Mouse (Mus musculus) CD4-positive, CD25-positive, alpha-beta regulatory T cell, adult 4 months (primary cell): ENCODE data around the gene Cldn15. TPM values are rescaled to one million over a fixed set of nuclear protein-coding genes. Genes with fewer than 3 reads are reported as not detected.

ENCODE experiments used
- ATAC-seq: one replicate; pipeline ENCODE4 v1.8.0; 2017
- polyA plus RNA-seq, 2 experiments: library from polyadenylated mRNA; unstranded; fragments of 100-300 nt; shearing (Covaris generic); gene quantifications; one replicate each; pipeline ENCODE4 v1.2.1; 2017

Cldn15 gene
- polyA plus RNA-seq, 2 experiments from 2014 or later = 0.34 TPM; not detected in 1

DNA sequence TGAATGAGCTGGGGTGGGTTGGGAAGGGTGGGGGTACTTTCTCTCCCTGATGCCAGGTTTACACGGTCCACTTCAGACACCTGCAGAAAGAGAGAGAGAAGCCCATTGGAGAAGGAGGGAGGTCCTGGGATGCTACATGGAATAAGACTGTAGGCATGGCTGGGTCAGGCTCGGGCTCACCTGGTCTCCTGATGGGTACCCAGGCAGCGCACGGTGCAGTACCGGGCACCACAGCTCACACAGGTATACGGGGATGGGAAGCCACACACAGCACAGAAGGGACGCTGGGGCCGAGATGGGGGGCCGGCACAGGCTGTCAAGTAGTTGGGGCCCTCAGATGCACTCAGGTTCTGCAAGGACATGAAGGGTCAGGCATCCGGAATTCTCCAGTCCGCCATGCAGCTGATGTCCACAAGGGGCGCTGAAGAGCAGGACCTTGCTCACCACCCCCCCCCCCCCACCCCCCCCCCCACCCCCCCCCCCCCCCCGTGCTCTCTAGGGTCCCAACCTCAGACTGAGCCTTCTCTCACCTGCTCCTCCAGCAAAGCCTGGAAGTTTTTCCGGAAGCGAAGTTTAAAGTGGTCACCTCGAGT lies 16.0 kb downstream of the Cldn15 start:
- ATAC-seq = no peak

DNA sequence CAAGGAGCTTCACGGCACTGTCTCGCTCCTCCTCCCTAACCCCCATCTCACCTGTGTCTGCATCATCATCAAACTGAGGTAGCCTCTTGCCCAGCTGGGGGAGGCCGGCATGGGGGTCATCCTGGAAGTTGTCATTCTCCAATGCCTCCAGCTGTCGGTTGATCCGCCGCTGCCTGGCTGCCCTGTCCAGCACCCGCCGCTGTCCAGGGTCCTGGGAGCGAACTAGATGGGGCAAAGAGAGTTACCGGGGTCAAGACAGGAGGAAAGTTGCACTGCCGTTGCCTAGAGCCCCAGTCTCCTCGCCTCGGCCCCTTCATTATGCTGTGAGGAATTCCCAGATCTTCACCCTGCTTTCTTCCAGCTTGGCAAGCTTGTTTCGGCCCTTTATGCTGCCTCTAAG lies 18.4 kb downstream of the Cldn15 start:
- ATAC-seq = no peak

GRCm38 (mm10) chr5:136986695-136987137 lies 20.3 kb downstream of the Cldn15 start, which contains the start of gene Plod3:
Gene Plod3, plus strand, starts transcription at chr5:136987019.
- ATAC-seq = peak; percentile 98

DNA sequence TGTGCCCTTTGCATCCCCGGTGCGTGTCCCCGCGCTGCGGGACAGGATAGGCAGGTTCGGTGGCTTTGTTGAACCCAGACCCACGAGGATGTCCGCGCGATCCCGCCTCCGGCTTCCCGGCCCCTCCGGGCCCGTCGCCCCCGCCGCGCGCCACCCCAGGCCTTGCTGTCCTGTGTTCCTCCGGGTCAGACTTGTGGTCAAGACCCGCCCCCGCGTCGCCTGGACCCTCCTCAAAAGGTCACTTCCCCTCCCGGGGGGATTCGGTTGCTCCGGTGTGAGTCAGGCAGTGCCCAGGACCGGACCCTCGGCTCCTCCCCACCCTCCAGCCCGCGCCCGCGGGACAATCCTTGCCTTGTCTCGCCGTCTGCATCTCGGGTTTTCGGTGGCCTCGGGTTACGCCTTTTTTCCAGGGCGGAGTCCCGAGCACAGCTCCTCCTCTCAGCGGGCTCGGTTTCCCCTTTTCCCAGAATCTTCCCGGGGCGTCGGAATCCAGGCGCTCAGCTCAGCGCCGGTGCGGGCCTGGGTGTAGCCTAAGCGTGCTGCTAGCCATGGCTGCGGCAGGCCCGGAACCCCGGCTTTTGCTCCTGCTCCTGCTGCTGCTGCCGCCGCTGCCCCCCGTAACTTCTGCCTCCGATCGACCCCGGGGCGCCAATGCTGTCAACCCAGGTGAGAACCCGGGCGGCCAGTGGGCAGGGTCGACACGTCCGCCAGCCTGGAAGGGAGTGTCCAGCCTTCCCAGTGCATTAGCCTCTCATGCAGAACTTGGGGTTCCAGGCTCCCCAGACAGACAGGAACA lies 20.9 kb downstream of the Cldn15 start:
- peak; percentile 25 for ATAC-seq

DNA sequence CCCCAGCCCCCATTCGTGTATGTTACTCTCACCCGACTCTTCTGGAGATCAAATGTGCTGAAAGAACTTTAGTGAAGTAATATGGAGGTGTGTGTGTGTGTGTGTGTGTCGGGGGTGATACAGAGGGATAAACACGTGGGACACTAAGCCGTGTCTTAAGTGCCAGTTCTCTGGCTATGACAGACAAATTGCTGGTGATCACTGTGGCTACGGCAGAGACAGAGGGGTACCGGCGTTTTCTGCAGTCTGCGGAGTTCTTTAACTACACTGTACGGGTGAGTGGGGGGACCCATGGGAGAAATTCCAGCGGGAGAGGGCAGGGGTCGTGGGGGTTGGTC lies 21.5 kb downstream of the Cldn15 start, which contains the start of gene Znhit1:
Gene Znhit1, minus strand, starts transcription at position 88 of the 338 bp plus-strand sequence.
- no peak for ATAC-seq

- ATAC-seq = no peak
These were observed 22.0 kb downstream of the Cldn15 start for GRCm38 (mm10) chr5:136988420-136988819.

GRCm38 (mm10) chr5:136989801-136990200 lies 23.4 kb downstream of the Cldn15 start:
- ATAC-seq = no peak

DNA sequence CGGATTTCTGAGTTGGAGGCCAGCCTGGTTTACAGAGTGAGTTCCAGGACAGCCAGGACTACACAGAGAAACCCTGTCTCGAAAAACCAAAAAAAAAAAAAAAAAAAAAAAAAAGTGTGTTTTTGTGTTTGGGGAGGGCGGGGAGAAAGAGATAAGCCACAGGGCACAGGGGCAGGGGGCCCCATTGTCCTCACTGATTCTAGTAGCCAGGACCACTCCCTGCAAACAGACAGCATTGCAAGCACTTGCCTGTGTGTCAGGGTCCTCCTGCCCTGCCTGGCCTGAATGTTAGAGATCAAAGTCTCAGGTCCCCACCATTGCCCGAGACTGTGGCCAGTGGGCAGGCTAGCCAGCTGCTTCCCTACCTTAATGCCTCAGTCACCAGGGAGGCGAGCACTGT lies 33.0 kb downstream of the Cldn15 start:
- no peak for ATAC-seq

DNA sequence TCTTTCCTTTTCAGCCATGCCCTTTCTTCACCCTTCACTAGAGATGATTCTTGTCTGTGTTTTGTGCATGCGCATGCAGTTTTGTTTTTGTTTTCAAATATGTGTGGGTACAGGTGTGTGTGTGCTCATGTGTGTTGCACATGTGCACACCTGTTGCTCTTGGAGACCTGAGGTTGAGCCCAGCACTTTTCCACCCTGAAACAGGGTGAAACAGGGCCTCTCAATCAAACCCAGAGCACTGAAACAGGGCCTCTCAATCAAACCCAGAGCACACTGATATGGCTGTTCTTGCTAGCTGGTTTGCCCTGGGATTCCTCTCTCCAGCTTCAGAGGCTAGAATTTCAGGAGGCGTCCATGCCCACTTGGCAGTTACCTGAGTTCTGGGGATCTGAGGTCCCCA lies 34.2 kb downstream of the Cldn15 start:
- no peak for ATAC-seq

DNA sequence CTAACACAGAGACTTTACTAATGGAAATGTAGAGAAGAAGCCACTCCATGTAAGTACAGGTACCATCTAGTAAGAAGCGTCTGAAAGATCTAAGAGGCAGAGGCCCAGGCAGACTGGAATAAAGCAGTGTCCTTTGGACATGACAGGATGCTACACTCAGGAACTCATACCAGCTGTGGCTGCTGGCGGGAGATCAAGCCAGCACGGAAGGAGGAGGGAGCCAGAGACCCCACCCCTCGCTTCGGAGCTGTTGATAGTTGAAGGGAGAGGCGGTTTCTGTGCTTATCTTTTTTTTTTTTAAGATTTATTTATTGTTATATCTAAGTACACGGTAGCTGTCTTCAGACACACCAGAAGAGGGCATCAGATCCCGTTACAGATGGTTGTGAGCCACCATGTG lies 40.9 kb downstream of the Cldn15 start:
- ATAC-seq = no peak

GRCm38 (mm10) chr5:137009988-137010387 lies 43.6 kb downstream of the Cldn15 start:
- peak; percentile 37 for ATAC-seq

GRCm38 (mm10) chr5:137012401-137012950 lies 46.1 kb downstream of the Cldn15 start:
- ATAC-seq = no peak

DNA sequence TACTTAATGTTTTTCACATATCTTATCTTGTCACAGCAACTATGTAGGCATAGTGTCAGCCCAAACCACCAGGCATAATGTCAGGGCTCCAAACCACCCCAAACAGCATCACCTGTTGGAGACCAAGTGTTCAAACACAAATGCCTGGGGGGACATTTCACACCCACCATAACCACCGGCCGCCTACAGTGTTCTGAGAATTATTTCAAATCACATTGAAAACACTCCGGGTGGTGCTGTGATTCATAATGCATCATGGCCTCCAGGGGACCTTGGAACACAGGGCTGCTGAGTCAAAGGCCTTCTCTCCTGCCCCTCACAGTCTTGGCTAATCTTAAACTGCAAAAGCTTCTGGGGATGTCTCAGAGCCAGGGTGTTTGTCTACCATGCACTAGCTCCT lies 49.5 kb downstream of the Cldn15 start:
- ATAC-seq = no peak

- no peak for ATAC-seq
These were observed 57.9 kb downstream of the Cldn15 start for GRCm38 (mm10) chr5:137024318-137024717.

DNA sequence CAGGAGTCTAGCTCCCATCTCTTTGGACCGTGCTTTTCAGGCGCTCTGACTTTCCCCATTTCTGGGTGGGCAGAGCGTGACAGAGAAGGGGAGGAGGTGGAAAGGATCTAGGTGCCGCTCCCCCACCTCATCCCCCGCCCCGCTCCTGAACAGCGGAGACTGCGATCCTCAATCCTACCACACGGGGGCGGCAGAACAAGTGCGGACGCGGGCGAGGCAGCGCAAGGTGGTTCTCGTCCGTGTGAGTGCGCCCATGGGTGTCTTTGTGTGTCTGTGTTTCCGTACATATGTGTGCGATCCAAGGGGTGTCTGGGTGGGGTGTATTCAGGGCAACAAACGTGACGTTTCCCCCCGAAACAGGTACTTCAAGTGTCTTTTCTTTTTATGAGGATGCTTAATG lies 58.7 kb downstream of the Cldn15 start:
- peak; percentile 72 for ATAC-seq

Other genes with a start within 250 kb of the Cldn15 start
- under 1 TPM in 1 of 2 experiments, not detected in 1; 0.41 TPM for gene Col26a1, start 83.4 kb upstream of the Cldn15 start, polyA plus RNA-seq
- 10 to 100 TPM; 12.5 to 14.1 TPM for gene Ift22, start 58.5 kb upstream of the Cldn15 start, polyA plus RNA-seq
- 100 to 1,000 TPM; 390 to 404 TPM for gene Fis1, start 13.3 kb upstream of the Cldn15 start, polyA plus RNA-seq
- gene Plod3, start 20.4 kb downstream of the Cldn15 start, polyA plus RNA-seq = 1 to 10 TPM; 4.4 to 8.8 TPM
- gene Znhit1, start 21.4 kb downstream of the Cldn15 start, polyA plus RNA-seq = 10 to 100 TPM; 50.3 to 67.0 TPM
- gene Vgf, start 59.8 kb downstream of the Cldn15 start, polyA plus RNA-seq = not detected
- gene Ap1s1, start 79.5 kb downstream of the Cldn15 start, polyA plus RNA-seq = 10 to 100 TPM; 62.2 to 84.9 TPM
- under 1 TPM in 1 of 2 experiments, not detected in 1; 0.20 TPM for gene Serpine1, start 105.7 kb downstream of the Cldn15 start, polyA plus RNA-seq
- 10 to 100 TPM; 15.1 to 18.5 TPM for gene Trim56, start 149.6 kb downstream of the Cldn15 start, polyA plus RNA-seq
- gene Muc3, start 182.7 kb downstream of the Cldn15 start, polyA plus RNA-seq = not detected
- gene Muc3a, start 245.8 kb downstream of the Cldn15 start, polyA plus RNA-seq = 1 to 10 TPM; 8.0 to 9.5 TPM